Mouse (Mus musculus) thymus, postnatal 0 days (tissue): ENCODE measurements around the gene Mipep. TPM values are rescaled to one million over a fixed set of nuclear protein-coding genes. Genes with fewer than 3 reads are reported as not detected.

Experiments used
- DNase-seq: peaks from one replicate; pipeline ENCODE4 v3.0.0-alpha.2; 2015; ENCODE audit warnings: low spot score
- polyA plus RNA-seq: library from polyadenylated mRNA; unstranded; fragments of >200 nt; fragmentation: Nextera tagmentation; extraction: Ambion mirVana; gene quantifications from 2 replicates; pipeline ENCODE4 v1.2.1, GENCODE M21; 2015

The Mipep gene
- polyA plus RNA-seq, 1 experiment from 2014 or later: 13.9 TPM

DNA sequence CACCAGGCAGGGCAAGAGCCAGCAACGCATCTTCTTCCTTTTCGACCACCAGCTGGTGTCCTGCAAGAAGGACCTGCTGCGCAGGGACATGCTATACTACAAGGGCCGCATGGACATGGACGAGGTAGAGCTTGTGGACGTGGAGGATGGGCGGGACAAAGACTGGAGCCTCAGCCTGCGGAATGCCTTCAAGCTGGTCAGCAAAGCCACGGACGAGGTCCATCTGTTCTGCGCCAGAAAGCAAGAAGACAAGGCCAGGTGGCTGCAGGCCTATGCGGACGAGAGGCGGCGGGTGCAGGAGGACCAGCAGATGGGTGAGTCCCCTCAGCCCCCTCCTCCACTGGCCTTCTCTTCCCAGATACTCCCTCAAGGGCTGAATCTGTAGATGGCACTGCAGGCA, 28.1 kb upstream of the Mipep start:
- no peak for DNase-seq

DNA sequence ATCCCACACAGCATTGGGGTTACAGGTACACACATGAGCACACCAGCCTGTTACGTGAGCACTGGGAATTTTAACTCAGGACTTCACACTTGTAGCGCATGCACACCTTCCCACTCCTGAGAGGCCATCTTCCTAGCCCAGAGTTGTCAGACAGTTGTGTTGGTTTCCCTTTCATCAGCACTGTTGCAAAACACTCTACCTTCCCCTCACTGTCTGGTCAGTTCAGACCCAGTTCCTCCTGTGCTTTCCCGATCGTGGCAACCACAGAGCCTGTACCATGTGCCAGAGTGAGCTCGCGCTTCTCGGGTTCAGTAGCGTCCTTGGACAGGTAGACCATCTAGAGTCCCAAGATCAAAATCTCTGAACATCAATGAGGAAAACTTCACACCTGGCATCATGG, 27.1 kb upstream of the Mipep start:
- DNase-seq: no peak

DNA sequence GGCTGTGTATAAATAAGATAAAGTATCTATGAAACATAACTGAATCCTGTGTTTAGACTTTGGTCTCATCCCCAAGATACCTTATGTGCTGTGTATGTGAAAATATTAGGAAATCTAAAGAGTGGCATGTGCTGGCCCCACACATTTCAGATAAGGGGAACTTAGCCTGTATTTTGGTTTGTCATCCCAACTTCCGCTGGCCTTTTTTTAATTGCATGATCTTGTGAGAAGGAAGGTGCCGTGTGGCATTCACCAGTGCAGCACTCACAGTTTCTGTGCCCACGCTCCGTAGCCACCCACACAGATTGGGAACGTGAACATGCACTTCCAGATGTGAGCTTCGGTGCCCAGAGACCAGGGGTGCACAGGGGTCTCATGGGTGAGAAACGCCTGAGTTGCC, 26.7 kb upstream of the Mipep start:
- DNase-seq: no peak

DNA sequence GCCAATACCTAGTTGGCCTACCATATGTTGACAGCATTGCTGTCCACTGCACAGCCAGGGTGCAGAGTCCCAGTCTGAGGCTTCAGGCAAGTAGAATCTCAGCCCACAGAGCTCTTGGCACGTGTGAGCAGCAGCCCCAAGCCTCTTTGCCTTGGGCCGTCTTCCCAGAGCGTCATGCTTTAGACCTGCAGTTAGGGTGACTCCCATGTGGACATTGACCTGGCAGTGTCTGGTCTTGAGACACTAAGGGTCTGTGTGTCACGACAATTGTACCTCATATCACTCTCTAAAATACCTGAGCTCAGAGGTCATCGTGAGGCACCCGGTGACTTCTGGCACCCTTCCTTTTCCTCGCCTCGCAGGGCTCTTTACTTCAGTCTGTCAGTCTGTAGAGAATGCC, 25.3 kb upstream of the Mipep start:
- no peak for DNase-seq

DNA sequence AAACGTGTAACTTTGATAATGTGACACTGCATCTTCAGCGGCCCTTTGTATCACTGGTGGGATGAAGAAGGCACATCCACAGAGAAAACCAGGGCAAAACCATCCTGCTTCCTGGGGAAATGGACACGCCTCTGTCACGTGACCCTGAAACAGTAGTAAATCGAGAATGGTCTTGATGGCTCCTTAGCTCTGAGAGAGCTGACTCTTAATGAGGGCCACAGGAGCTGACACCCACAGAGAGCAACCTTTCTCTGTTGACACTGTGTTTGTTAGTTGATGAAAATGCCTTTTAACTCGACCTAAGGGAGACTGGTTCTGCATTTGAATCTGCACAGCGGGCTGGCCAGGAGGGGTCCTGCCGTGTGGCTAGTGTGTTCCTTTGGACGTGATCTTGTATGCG, 22.6 kb upstream of the Mipep start:
- DNase-seq: no peak

DNA sequence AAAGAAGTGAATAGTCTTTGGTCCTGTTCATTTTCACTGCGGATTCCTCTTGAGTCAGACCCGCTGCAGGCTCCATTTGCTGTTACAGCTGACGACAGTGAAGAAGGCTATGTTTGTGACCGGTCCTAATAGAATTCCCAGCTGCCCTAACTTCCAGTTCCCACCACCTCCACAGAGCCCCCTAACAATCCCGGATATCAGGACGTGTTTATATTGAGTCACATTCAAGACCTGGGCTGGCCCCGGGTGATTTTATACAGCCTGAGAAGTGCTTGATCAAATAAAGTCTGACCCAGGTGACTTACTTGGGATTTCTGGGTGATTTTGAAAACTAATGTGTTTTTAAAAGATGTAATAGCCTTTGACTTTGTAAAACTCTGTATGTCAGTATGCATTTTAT, 21.6 kb upstream of the Mipep start:
- no peak for DNase-seq

DNA sequence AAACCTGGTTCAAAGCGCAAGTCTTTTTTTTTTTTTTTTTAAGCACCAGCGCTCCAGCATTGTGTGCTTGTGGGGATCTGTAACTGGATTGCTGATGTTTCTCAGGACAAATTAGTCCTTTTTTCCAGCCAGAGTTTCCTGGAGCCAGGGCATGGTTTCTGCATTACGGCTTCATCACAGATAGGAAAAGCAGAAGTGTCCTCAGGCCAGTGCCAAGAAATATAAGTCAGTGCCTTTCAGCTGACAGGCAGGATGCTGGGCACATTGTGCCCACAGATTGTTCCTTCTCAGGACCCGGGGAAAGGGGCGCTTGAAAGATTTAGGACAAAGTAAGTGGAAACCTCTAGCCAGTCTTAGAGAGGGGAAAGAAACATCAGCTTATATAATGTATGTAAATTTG, 20.6 kb upstream of the Mipep start:
- no peak for DNase-seq

DNA sequence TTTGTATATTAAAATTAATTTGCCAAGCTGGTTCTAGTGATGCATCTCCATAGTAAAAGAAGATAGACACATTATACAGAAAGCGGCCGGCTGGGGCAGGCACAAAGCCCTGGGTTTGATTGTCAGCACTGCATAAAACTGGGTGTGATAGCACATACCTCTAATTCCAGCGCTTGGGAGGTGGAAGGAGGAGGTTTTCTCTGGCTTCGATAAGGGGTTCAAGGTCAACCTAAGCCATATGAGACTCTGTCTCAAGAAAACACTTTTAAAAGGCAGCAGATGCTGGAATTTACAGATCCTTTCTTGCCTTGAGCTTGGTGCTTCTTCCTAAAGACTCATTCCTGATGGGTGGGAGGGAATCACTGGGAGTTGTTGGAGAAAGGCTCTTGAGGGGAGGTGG, 19.8 kb upstream of the Mipep start:
- no peak for DNase-seq

DNA sequence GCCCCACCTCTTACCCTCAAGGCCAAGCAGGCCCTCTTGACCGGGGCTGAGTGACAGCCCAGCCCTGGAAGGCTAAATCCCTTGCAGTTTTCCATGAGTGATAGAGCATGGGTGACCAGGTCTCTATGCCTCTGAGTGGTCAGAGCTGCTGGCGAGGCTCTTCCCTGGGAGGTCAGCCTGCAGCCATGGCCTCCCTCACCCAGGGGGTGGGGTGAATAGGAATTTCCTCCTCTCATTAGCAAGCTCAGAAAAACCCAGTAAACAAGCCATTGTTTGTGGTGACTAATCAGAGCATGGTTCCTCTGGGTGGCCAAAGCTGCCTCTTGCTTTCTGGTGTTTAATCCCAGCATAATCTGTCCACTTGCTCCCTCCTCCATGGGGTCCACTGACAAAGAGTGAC, 19.3 kb upstream of the Mipep start:
- DNase-seq: no peak

DNA sequence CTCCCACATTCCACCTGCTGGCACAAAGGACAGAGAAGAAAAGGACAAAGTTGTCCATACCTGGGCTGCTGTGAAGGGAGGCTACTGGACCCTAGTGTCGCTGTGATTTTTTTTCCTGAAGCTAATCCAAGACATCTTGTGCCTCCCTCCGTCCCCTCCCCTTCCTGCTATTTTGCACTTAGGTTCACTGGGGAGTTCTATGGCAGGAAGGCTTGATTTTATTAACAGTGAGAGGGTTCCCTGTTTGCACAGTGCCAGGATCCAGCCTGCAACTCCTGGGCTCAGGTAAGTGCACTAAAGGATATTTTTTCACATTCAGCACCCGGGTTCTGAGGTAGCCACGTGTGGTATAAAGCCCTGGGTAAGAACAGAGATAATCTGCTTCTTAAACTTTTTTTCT, 16.5 kb upstream of the Mipep start, which contains the start of gene C1qtnf9:
Gene C1qtnf9 (plus strand): TSS at position 251 of the 400 bp plus-strand sequence.
- DNase-seq: no peak

DNA sequence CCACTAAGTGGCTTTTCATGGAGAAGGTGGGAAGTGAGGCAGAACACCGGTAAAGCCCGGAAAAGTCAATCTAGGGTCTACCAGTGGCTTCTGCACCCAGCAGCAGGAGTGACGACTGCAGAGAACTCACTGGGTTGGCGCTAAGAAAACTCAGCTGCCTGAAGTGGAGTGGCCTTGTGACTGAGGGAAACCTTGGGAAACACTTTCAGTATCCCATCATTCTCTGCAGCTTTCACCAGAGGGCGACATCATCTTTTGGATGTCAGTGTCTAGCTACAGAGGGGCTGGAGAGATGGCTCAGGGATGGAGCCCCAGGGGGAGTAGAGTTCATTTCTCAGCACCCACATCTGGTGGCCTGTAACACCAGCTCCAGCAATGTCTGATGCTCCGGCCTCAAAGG, 15.0 kb upstream of the Mipep start:
- DNase-seq: no peak

DNA sequence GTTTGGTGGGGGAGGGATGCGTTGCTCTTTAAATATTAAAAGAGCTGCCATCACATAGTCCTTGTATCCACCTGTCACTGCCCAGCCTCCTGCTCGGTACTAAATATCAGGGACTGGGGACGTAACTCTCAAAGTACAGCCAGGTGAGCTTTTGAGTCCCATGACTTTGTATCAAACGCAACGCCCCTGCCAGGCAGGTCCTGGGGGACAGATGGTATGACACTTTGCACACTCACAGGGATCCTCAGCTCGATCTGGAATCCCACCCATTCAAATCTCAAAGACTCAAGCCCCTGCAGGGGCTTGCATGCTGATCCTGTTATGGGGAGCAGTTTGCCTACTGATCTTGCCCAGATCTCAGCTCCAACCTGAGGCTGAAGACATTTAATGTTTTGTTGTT, 13.8 kb upstream of the Mipep start:
- DNase-seq: no peak

DNA sequence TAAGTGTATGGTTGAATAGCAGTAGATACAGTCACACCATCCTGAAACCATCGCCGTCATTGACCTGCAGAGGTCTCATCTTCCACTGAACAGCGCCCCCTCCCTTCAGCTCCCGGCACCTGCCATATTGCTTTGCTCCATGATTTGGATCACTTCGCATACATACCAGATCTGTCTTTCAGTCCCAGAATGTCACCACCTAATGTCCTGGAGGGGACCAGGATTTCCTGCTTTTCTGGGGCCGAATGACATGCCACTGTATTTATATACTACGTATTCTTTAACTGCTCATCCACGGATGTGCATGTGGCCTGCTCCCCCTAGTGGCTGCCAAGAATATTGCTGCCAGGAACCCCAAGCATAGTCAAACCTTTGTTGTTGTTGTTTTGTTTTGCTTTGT, 13.3 kb upstream of the Mipep start:
- DNase-seq: peak; percentile 70

DNA sequence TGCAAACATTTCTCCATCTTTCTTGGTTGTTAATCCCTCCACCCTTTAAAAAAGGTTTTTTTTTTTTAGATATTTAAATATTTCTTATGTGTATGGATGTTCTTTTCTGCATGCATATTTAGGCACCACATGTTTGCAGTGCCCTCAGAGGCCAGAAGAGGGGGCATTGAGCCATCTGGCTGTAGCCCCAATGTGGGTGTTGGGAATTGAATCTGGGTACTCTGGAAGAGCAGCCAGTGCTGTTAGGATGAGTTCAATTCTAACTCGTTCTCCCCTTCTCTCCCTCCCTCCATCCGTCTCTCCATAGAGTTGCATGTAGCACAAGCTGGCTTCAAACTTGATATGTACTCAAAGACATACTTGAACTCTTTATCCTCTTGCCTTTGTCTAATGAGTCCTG, 10.9 kb upstream of the Mipep start:
- no peak for DNase-seq

DNA sequence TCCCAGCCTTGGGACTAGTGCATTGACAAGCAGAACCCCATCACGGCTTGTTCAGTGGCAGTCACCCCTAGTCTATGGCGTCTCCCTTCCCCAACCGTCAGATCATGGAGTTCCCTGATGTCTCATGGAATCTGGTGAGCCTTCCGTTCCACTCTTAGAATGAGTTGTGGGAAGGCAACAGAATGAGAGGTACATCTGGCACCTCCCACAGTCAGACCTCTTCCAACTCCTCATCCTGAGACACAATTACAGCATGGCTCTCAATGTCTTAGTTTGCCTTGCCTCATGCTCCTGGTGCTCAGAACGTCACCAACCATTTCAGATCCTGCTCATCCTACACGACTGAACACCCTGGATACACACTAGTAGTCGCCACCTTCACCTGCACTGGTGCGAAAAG, 7.9 kb upstream of the Mipep start:
- DNase-seq: no peak

DNA sequence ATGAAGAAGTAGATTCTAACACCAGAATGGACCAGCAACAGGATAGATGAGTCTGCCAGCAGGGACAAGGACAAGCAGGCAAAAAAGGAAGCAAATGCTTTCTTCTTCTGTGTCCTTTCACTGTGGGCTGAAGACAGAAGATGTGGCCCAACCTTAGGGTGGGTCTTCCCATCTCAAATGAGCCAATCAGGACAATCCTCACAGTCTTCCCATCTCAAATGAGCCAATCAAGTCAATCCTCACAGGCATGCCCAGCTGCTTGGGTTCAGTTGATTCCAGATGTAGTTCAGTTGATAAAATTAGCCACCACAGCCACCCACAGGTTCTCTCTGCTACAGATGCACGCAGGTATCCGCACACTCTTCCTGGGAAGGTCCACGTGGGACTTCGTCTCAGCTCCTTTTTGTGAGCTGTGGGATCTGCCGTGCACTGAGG, 6.9 kb upstream of the Mipep start:
- DNase-seq: peak; percentile 44

DNA sequence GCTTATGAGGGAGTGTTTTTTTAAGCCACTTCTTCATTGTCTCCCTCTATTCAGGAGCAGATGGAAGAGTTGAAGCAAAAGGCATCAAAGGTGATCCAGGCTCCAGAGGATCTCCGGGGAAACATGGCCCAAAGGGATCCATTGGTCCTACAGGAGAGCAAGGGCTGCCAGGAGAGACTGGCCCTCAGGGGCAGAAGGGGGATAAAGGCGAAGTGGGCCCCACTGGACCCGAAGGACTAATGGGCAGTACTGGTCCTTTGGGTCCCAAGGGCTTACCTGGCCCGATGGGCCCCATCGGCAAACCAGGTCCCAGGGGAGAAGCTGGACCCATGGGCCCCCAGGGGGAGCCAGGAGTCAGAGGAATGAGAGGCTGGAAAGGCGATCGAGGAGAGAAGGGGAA, 5.2 kb upstream of the Mipep start:
- no peak for DNase-seq

DNA sequence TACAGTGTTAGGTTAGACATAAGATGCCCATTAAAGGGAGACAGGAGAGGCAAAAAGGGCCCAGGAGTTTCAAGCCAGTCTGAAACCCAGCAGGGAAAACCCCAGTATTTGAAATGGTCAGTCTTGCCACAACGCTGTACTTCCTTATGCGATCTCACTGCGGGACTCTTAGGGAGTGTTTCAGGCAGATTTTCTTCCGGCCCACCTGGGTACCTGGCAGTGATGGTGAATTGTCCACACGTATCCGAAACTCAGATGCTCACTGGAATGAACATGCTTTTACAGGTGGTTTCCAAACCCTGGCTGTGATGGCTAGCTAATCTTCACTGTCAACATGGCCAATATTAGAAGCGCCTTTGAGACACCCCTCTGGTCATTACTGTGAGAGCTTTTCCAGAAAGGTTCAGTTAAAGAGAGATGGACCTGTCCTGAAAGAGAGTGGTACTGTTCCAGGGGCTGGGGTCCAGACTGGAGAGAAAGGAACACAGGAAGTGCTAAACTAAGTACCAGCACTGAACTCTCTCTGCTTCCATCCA, 2.2 kb upstream of the Mipep start:
- DNase-seq: no peak

DNA sequence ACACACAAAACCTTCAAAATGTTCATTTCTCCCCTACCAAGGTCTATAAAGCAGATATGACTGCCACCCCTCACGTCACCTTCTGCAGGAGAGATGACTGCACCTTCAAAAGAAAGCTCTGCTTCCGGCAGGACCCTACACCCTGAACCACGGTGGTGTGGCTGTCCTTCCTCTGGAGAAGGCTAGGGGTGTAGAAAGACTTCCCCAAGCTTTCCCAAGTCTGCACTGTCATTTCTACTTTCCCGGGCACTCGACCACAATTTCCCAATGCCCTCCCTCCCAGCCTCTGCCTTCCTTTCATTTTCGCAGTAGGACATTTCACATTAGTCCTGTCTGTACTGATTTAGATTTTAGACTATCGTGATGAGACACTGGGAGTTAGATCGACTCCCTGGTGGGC, 1.2 kb upstream of the Mipep start:
- DNase-seq: no peak

DNA sequence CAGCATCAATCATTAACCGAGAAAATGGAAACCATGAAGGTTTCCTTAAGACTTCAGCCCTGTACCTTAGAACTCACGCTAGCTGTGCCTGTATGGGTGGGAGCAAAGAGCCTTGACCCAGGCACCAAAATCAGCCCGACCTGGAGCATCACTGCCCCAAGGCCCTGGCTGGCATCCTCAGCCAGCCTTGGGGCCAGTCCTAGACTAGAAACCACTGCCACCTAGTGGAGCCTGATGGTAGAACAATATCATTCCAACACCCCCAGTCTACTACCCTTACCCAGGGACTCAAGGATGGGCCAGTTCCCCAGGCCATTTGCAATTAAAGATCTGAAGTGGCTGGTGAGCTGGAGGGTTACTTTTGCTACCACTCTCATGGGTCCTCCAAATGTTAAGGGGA, 5.7 kb downstream of the Mipep start:
- peak; percentile 60 for DNase-seq

DNA sequence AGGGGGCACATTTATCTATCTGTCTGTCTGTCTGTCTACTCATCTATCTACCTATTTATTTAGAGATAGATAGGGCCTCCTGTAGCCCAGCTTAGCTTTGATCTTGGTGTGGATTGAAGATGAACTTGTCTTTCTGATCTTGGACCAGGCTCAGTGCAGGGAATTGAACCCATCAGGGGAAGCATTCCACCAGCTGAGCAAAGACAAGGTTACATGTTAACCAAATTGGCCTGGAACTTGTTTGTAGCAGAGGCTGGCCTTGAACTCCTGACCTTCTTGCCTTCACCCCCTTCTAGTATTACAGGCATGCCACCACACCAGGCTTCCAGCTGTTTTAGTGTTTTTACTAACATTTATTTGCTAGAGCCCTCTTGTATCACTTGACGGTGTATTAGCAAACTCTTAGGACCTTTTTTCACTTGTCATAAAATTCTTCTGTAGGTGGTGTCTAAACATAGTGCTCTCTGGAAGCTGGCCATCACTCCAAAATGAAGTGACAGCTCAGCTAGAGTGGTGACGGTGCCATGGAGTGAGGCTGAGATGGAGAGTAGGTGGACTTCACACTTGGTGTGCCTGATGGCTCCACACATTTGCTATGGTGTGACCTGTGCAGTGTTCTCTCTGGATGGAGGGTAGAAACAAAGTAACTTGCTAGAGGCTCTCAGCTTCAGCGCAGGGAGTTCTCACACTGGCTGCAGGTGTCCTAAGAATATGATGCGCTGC, 12.4 kb downstream of the Mipep start:
- no peak for DNase-seq

DNA sequence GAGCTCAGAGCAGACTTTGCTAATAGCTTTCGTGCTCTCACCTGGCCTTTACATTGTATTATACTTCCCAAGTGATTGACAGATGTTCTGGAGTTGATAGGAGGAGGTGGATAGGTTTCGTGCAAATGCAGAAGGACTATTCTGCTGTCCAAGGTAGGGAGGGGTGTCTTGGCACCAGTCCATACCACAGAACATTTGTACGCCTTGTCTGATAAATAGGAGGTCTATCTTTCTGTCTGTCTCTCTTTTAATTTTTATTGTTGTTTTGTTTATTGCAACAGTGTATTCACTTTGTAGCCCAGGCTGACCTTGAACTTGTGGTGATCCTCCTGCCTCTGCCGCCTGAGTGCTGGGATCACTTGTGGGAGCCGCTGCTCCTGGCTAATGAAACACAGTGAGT, 13.2 kb downstream of the Mipep start:
- DNase-seq: no peak

DNA sequence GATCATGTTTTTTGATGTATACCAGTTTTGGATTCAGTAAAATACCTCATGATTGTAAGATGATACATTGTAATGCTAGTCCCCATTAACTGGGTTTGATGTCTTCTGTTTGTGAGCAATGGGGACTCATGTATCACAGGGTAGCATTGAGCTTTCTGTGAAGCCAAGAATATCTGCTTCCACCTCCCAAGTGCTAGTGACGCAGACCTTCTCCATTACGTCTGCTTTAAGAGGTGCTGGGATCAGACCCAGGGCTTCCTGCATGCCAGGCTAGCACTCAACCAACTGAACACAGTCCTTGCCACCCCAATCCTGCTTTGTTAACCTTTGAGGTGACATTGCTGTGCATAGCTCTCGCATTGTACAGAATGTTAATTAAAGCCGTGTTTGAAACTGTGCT, 14.3 kb downstream of the Mipep start:
- no peak for DNase-seq
